Mouse (Mus musculus) skeletal muscle tissue, adult 2 months (tissue): ENCODE measurements around the gene Dock4.

Experiments
- DNase-seq: peaks from one replicate; pipeline ENCODE4 v3.0.0-alpha.2; 2012; ENCODE audit warnings: low read depth, low spot score

The Dock4 gene

GRCm38 (mm10) chr12:40511643-40512369 lies 66.1 kb downstream of the Dock4 start:
- DNase-seq: no peak

- DNase-seq: no peak
These were observed 66.6 kb downstream of the Dock4 start for GRCm38 (mm10) chr12:40512370-40512693.

- DNase-seq: no peak
These were observed 67.2 kb downstream of the Dock4 start for GRCm38 (mm10) chr12:40512994-40513393.

DNA sequence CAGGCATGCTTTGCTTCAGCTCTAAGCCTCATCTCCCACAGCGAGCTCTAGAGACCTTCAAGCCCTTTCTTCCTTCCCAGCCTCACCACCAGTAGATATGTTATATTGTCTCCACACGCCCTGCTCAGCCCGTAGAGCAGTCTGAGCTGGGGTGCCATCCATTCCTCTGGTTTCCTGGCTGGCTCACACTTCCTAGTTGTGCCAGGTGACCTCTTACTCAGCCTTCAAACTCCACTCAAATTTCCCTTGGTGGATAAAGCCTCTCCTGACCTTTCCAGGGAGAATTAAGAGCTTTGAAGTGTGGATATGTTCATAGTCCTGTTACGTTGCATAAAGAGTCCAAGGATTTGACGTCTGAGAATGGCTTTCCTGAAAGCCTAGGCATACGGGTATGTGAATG lies 68.3 kb downstream of the Dock4 start:
- DNase-seq: peak; percentile 72

DNA sequence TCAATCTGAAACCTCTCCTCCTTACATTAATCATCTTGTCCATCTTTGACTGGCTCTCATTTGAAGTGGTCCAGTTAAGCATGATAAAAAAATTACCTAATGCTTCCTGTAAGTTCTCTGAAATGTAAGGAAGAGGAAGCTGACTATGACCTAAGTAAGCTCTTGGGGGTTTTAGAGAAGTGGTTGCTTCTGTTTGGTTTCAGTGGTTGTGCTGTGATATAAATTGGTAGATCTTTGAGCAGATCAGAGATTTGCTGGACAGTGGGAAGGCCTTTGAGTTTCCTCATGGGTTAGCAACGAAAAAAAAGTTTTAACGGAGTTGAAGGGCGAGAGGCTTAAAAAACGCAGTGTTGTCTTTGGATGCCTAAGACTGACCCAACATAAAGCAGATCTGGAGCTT lies 76.7 kb downstream of the Dock4 start:
- no peak for DNase-seq

DNA sequence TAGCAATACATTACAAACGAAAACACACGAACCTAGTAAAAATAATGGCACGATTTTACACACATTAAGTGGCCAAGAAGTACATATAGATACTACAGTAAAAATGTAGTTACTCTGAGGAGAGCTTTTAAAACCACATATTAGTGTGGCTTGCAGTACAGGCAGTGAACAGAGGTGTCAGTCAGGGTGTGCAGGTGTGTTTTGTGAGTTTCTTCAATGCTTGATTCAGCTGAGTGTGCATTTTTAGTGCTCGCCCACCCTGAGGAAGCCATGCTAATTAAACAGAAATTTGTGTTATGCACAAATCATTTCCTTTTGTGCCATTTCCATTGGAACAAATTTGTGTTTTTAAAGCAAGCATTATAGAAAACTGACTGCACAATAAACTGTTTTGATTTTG lies 77.3 kb downstream of the Dock4 start:
- no peak for DNase-seq

DNA sequence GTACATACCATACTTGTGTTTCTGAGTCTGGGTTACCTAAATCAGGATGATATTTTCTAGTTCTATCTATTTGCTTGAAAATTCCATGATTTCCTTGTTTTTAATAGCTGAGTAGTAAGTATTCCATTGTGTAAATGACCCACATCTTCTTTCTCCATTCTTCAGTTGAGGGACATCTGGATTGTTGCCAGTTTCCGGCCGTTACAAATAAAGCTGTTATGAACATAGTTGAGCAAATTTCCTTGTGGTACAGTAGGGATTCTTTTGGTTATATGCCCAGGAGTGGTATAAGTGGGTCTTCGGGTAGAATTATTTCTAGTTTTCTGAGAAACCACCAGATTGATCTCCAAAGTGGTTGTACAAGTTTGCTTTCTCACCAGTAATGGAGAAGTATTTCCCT lies 79.3 kb downstream of the Dock4 start:
- no peak for DNase-seq

DNA sequence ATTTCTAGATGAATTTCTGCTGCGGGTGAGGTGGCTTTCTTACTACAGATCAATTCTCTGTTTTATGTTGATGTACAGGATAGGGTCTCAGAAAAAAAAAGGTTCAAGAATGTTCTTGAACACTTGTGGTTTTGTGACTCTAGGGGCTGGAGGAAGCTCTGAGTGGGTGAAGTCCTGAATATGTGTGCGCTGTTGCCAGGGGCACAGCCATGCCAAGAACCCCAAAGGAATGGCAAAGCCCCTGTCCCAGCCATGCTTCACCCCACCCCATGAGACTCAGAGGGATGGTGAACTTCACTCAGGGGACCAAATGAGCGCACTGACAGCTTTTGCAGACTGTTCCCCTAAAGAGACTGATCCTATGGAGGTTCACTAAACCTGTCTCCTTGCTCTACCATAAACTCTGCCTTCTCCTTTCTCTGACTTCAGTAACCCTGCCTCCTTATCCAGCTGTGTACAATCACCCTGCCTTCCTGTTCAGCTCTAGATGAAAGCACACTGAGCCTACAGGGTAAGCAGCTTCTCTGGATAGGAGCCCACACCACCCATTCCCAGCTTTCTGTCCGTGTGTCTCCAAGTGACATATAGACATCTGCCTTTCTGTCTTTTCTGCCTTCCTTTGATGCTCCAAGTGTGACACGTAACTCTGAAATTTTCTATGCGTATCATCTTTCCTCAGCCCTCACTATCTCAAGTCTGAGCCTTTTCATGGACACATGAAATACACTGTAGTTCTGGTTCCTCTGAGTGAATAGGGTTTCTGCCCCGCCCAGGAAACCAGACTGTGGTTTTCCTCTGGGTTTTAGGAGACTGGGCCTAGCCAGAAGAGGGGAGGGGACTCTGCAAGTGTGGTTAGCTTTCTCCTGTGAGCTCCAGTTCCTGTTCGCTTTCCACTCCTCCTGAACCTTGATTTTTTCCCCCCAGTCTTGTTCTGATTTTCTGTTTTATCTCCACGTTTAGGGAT lies 90.2 kb downstream of the Dock4 start:
- peak; percentile 52 for DNase-seq

GRCm38 (mm10) chr12:40537826-40538225 lies 92.1 kb downstream of the Dock4 start:
- no peak for DNase-seq

DNA sequence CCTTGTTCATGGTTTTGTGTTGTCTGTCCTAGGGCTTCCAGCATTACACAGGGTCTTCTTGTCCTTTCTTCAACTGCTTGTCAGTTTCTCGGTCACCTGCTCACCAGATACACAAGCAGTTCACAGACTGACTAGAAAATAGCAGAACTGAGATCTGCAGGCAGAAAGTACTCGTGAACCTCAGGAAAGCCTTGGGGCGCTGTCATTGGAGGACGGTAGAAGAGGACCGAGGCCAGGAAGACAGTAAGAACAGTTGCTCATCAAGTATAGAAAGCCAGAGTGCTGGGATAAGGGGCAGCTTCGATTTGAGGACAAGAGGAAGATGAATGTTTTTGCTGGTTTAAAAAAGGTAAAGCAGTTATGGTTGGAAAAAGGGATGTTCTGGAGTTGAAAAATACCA lies 92.6 kb downstream of the Dock4 start:
- no peak for DNase-seq

DNA sequence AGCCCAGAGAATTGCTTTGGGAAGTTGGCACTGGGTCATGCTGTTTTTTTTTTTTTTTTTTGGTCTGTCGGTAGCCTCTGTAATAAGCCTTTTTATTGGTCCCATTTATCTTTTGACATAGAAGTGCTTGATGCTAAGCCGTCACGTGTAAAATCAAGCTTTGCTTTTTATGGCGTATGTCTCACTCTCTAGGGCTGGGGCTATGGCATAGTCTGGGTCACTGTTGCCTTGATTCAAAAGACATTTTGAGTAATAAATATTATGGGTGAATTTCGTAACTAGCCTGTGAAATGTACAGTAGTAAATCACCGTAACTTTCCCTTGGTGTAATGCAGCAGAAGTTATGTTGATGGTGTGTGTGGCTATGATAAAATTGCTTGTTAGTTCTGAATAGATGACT lies 93.0 kb downstream of the Dock4 start:
- no peak for DNase-seq

GRCm38 (mm10) chr12:40544273-40544672 lies 98.5 kb downstream of the Dock4 start:
- DNase-seq: no peak

DNA sequence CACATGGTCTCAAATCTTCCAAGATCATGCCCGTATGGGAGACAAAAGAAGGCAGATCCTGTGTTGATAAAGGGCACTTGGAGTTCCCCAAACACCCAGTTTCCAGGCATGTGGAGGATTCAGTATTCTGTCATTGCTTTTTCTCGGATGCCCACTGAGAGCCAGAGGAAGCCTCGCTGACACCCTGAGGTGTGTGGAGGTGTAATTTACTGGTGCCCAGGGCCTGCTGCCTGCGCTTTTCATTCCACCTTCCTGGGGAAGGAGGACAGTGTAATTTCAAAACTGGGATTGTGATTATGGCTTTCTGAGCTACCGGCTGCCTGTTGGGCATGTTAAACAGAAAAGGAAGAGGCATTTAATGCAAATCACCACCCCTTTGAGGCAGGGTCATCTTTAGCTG lies 101.1 kb downstream of the Dock4 start:
- DNase-seq: no peak

DNA sequence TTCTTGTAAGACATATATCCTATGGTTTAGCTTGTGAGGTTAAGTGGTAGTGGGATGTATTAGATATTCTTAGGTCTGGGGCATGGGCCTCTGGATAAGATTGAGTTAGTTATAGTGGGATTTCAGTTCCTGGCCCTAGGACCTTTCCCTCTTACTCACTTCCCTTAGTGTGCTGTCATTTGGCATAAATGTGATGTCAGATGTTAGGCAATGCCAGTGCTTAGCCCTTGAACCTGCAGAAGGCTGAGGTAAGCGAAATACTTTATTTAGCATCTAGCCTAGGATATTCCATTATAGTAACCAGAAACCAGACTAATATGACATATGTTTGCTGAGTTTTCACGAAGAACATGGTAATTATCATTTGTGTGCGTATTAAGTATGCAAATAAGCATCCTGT lies 105.6 kb downstream of the Dock4 start:
- no peak for DNase-seq

- DNase-seq: peak; percentile 43
These were observed 106.4 kb downstream of the Dock4 start for GRCm38 (mm10) chr12:40552201-40552600.

DNA sequence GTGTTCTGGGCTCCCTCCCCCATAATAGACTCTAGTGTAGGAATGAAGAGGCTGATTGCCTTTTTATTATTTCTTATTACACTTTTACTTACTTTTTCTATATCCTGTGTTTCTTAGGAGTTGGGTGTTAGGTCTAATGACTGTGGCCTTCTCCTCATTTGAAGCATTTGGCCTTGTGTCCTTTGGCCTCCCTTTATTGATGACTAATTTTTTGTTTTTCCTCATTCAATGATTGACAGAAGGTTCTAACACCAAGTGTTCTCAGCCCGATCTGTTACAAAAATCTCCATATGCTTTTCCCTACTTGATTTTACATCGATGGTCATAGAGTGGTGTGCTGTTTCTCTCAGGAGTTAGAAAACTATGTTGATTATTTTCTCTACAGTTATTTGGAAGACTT lies 108.2 kb downstream of the Dock4 start:
- DNase-seq: no peak

DNA sequence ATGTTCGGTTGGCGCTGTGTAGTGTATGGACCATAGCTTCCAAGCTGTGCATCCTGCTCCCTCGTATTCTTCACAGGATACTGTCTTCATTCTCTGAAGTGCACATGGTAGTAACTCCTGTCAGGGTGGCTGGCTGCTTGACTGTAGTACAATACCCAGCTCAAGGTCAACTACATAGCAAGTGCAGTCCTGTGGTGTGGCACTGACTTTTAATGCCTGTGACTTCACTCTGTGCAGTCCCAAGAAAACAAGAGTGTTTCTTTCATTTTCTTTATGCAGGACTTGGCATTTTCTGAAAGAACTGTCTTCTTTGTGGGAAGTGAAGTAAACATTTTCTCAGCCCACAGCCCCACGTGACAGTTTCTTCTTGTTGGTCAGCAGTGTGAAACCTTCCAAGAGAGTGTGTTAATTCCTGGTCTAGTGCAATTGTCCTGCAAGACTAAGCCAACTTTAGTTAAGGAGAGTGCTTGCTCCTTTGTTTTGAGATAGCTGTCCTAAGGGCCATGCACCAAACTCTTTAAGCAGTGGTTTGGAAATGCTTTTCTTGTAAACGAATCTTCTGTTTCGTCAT lies 109.3 kb downstream of the Dock4 start:
- DNase-seq: no peak

DNA sequence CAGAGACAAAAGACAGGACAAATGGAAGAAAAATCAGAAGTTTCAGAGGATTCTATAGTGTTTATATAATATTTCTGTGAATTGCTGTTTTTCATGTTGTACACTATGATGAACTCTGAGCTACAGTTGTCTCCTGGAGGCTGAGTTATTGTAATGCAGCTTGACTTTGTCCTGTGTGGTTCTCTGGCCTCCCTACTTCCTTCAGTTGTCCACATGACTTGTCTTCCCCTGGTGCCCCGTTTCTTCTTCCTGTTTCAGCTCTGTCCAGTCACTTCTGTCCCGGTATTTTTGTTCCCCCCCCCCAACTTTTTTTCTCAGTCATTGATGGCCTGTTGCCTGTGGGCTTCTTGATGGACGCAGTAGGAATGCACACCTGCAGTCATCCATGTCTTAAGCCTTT lies 112.8 kb downstream of the Dock4 start:
- DNase-seq: no peak

DNA sequence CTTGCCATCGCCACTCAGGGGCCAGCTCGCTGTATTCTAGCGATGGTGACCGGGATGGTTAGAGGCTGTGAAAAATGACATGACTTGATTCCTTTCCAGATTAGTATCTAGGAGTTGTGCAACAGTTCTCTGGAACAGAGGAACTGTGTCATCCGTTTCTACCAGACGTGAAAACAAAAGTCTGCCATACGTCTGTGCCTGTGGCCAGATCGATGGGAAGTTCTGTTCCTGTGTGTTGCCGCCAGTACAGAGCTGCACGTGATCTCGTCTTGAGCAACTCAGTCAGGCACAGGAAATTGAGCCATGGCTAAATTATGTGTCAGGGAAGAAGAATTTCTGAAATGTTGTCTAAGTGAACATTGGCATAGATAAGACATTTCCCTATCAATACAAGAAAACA lies 113.4 kb downstream of the Dock4 start:
- peak; percentile 80 for DNase-seq

- DNase-seq: peak; percentile 42
These were observed 118.0 kb downstream of the Dock4 start for GRCm38 (mm10) chr12:40563703-40564102.

- DNase-seq: peak; percentile 55
These were observed 118.5 kb downstream of the Dock4 start for GRCm38 (mm10) chr12:40564261-40564660.

DNA sequence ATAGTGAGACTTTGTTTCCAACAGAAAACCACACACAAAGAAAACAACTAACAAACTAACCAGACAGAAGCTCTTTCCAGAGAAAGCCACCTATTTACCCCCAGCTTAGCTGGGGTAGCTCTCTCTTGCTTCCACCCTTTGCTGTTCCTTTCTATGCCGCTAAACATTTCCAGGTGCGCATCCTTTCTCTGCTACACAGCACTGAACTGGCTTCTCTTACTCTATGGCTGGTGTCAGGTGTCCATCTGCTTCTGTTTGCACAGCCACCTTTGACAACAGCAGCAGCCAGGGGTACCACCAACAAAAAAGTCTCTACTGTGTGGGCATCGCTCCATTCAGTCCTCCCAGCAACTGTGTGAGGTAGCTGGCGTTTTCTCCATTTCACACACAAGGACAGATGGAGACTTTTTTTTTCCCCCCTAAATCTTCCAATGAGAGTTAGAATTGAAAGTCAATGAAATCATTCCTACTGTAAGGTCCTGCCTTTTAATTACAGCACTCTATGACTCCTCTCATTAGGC lies 122.7 kb downstream of the Dock4 start:
- DNase-seq: no peak
